Mouse (Mus musculus) WW6 (cell line): Measurements from ENCODE around the gene Pcsk7.
A peak's percentile ranks its signal among the peaks of the same experiment; 100 is the strongest.

Experiments
- DNase-seq: peaks from one replicate; pipeline ENCODE4 v3.0.0-alpha.2; 2013; ENCODE audit warnings: low read depth, low spot score

Pcsk7 gene

DNA sequence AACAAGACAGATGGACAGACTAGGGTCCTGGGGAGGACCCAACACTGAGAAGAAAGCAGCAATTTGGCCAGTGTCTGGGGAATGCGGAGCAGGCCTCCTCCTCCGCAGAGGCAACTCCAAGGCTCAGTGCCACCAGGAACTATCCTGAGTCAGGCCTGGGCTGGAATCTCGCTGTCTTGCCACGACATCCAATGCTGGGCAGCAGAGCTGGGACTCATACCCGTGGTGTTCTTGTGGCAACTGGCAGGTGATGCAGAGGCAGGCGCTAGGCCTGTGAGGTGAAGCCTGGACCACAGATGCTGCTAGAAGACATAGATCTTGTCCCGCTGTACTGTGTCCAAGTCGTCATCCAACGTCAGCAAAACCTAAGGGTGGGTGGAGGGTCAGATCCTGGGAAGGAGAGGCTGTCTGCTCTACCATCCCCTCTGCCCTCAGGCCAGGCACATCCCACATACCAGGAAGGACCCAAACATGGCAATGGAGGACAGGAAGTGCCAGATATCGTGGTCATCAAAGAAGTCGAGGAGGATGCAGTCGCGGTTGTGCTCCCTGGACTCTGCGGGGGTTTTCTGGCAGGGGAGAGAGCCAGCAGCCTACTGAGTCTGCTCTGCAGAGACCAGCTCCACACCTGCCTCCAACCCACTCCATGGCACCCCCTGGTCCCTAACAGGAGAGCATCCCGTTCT, 32.8 kb downstream of the Pcsk7 start:
- DNase-seq, result no peak

DNA sequence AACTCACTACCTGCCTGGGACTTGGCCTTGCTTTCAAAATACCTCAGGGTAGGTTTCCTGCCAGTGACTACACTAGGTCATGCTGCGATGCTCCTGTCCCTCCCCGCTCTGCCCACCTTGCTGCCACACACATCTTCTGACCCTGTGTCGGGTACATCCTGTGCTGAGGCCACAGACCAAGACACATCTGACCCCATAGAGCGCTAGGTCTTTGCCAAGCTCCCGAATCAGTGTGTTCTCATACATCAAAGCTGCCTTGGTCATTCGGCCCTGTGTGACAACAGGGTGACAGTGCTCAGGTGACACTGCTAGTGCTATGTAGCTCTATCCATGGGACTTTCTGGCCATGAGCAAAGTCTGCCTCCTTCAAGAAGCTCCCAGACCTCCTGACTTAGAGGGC, 33.5 kb downstream of the Pcsk7 start:
- DNase-seq, result no peak

DNA sequence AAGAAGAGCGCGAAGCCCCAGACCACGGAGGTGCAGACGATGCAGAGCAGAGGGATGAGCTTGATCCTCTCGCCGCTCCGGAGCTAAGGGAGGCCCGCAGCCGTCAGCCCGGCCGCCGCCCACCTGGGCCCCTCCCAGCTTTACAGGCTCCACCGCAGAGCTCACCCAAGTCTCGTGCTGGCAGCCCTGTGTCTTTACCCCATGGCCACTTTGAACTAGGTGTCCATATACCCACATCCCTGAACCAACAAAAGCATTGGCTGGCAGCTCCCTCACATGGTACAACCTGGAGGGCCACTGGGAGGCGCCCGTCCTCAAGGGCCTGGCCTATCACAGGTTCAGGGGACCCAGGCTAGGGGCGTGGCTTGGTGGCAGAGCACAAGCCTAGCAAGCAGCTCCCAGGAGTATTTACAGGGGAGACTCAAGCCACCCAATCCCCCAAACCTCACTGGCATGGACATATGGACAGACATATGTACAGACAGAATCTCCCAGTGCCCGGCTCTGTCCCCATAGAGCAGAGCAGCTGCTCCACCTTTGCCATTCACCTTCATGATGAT, 35.1 kb downstream of the Pcsk7 start:
- DNase-seq, result peak; percentile 74

DNA sequence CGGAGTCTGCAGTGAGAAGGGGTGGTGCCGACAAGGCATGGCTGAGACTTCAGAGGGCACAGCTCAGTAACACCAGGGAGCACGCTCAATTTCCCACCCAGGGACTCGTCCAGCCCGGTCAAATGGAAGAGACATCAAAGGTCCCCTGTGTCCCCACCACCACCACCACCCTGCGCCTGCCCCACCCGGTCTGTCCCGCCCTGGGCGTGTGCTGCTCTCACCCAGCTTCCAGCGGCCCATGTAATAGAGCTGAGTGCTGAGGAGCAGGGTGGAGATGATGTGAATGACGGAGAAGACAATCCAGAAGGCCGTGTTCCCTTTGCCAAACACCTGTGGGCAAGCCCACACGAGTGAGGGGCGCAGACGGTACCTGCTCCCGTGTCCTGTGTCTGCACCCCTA, 36.2 kb downstream of the Pcsk7 start:
- DNase-seq, result no peak

DNA sequence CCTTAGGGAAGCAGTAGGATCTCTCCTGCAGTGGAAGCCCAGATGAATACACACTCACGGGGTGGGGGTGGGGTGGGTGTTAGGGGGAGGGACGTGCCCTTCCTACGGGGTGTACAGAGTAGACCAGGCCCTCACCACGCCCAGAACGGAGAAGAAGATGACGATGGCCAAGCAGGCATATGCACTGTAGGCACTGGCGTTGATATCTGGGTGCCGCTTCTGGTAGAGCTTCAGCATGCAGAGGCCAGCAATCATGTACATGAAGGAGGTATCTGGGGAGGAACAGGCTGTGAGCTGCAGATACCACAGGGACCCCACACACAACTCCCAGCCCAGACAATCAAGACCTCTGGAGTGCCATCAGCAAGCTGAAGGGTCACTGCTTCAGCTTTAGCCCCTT, 36.6 kb downstream of the Pcsk7 start:
- DNase-seq, result no peak

DNA sequence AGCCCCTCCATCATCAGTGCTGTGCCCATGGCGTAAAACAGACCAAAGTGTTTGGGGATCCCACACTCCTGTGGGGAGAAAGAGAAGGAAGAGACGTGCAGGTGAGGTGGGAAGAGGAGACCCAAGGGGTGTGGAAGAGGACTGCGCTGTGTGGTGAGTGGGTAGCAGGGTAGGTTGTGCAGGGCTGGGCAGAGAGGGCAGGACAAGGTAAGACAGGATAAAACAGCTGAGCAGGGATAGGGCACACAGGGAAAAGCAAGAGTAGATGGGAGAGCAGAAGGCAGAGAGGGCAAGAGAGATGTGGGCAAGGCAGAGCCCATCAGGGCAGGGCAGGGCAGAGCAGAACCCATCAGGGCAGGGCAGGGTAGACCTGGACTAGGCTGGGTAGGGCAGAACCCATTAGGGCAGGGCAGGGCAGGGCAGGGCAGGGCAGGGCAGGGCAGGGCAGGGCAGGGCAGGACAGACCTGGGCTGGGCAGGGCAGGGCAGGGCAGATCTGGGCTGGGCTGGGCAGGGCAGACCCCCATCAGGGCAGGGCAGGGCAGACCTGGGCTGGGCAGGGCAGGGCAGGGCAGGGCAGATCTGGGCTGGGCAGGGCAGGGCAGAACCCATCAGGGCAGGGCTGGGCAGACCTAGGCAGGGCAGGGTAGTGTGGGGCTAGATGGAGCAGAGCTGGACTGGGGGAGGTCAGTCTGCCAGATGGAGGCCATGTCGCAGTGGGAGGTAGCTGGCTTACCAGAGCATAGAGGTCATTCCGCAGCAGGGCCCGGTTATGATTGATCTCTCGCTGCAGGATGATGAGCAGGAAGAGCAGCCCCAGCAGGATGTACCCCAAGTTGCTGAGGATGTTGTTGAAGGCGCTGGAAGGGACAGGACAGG, 37.6 kb downstream of the Pcsk7 start:
- DNase-seq, result no peak

DNA sequence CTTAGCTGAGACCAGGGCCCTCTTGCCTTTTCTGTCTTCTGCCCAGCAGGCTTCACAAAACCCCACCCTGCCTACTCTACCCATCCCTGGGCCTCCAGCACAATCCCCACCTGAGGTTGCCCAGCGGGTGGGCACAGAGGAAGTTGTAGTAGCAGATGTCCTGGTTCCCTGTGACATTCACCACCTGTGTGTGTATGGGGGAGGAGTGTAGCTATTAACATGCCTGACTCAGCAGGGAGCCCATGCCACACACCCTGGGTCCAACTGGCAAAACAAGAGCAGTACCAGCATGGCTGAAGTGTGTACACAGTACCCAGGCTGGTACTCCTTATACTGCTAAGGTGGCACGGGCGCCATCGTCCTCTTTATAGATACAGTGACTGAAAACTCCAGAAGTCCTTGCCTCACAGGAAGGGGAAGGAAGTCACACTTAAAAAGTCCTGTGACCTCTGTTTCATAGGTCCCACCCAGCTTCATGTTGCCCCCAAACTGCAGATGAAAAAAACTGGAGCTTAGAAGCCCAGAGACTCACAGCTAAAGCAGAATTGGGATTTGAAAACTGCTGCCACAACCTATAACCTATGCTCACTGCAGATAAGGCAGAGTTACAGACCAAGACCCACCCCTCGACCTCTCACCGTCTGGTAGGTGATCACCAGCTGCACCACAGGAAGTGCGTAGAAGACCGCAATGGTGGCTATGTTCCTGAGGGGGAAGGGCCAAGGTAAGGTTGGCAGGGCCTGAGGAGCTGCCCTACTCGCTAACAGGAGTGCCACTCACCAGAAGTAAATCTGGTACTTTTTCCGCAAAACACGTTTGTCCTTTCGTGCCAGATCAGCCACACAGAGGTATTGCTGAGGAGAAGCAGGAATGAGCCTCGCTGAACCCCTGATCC, 38.5 kb downstream of the Pcsk7 start:
- DNase-seq, result no peak

DNA sequence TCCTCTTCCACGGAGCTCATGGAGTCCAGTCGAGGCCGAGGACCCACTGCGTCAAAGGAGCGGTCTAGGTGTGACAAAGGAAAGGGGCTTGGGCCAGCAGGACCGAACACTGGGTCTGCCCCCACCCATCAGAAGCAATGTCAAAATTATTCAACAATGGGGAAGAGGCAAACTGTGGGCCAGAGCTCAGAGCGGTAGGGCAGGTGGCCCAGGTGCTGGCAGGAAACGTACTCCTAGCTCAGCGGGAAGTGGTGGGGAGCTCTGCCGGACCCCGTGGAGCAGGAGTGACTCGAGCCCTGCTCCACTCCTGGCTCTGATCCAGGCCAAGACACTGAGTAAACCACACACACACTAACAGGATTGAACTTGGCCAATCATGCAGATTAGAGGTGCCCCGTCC, 39.4 kb downstream of the Pcsk7 start:
- DNase-seq, result no peak

DNA sequence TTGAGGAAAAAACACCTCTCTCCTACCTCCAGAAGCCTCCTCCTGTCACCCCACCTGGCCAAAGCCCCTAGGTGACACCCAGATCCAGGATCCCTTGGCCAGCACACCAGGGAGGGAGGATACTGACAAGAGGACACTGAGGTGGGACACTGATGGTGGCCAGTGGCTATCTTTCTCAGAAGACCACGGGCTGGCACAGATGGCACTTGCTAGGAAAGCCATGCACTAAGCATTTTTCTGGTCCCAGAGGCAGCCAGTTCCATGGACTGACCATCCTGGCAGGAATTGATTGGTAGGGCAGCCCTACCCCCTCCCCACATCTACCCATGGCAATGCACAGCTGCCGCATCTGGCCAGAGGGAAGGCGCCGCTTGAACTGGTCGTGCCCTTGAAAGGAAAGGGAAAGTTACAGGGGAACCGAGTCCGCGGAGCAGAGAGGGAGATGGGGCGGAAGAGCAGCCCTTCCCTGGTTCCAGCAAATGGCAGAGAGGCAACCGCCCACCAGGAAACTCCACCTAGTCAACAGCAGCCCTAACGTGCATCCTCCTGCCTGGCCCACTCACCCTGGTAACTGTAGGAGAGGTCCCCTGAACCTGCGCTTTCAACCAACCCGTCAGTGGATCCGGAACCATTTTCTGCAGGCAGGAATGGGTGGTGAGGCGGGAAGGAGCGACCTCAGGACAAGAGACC, 40.0 kb downstream of the Pcsk7 start:
- DNase-seq, result no peak

DNA sequence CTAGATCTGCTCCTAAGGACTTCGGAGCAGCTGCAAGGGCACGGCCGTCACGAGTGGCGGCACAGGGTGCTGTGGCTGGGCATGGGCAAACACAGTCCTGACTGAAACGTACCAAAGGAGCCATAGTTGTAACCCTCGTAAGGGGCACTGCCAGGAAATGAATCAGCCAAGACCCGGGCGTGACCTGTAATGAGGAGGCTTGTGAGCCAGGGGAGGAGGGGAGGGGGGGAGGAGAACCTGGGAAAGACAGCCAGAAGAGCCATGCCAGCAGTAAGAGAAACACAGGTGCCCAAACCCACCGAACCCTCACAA, 40.5 kb downstream of the Pcsk7 start:
- no peak for DNase-seq

DNA sequence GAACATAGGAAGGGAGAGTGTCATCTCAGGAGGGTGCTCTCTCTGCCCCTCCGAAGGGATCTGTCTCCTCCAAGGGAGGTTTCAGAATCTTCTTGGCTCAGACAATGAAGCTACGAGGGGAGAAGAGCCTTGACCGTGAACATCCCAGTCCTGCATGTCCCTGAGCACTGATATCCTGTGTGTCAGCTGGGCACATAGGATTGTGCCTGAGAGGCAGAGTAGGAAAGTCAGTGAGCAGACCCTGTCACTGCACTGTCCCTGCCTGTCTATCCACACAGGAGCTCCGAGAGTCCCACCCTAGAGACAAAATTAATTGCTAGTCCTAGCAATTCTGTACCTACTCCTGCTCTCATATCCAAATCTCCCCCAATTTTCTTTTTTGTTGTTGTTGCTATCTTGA, 45.8 kb downstream of the Pcsk7 start:
- no peak for DNase-seq

DNA sequence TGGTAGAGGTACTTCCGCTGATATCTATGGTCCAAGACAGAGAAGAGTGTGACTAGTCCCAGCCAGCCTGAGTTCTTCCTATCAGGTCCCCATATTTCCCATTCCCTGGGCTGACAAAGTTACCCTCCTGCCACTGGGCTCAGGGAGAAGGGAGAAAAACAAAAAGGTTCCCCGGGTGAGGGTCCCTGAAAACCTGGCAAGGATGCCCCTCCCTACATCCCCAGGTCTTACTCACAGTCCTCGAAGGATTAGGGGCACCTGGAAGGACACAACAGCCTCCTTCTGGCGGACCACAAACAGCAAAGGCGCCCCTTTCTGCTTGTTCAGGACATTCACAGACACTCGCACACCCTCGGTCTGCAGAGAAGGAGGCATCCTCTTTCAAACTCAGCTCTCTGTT, 46.6 kb downstream of the Pcsk7 start:
- no peak for DNase-seq

DNA sequence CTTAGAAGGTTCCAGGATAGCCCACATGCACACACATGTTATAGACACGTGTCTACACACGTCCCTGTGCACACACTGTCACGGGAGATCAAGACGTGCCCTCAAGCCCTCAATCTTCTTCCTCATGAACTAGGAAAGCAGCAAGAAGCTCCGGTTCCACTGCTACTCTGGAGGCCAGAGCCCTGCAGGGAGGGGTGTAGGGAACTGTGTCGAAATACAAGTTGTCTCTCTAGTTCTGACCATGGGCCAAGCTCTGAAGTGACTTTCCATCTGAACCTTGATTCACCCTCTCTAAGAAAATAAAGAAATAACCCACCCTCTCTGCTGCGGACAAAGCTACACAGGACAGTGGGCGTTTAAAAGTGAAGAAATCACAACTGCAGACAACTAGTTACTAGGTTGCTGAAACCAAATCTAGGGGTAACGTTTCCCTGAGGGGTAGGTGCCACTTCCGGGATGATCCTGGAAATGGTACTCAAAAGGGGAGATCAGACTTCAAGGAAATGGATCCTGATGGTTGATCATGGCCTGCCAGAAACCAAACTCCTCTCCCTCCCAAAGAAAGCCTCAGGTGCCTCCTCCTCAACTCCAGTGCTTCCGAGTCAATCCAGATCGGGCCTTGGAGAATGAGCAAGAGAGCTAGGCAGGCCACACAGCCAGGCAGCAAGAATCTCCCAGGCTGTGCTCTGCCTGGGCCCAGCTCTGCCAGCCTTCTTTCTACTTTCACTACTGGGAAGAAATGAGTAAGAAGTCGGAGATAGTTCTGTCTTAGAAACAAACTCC, 47.4 kb downstream of the Pcsk7 start:
- DNase-seq, result no peak

DNA sequence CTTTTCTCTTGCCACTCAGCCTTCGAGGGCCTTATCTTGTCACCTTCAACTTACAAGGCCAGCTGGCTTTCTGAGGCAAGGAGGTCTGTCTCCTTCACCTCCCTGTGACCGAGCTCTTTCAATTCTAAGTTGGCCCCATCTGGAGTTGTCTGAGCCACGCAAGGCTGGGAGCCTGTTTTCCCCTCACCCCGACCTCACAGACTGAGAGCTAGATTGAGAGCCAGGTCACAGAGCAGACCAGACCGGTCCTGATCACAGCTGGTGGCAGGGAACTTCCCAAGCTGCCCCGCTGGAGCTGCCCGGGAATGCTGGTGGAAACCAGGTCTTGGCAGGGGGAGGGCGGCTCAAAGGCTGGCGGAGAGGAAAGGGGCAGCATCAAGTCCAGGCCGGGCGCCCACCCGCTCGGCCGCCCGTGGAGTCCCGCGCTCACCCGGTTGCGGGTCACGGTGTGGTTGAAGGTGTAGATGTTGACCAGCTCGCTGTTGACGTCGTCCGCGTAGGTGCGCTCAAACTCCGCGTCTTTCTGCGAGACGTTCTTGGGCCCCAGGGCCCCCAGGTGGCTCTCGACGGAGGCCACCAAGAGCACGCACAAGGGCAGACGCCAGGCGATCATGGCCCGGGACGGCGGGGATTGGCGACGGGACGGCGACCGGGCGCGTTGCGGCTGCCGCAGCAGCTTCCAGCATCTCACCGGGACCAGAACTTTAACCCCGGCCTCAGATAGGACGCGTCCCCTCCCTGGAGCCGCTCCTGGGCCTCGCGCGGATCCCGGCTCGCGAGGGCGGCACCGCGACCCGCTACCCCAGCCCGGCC, 48.2 kb downstream of the Pcsk7 start:
- DNase-seq, result no peak

DNA sequence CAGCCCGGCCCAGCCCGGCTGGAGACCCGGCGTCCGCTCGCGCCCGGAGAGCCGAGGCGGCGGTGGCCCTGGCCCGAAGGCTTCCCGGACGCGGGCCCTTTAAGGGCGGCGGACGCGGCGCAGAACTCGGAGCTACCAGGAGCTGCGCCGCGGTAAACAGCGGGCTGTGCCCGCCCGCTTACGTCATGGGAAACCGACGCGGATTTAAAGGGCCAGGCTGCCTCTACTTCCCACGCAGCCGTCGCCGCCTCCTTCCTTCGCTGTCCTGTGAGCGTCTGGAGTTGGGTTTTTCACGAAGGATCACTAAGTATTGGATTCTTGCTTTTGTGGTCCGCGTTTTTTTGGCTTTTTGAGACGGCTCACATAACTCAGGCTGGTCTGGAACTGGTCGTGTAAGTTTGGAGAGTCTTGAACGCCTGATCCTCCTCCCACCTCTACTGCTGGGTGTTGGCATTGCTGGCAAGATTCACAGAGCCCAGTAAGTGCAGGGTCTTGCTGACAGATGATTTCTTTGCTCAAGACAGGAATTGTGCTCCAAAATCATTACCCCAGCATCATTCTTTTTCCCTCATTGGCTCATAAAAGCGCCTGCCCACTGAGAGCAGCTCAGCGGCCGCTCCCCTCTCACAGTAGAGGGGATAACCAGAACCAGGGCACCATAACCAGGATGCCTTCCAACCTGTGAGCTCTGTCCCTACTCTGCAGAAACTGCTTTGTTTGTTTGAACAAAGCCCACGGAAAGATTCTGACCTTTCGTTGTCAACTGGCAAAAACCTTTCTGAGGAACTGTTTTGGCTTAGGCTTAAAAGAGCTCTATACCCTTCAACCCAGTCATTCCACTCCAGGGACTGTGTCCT, 49.0 kb downstream of the Pcsk7 start, which contains the start of gene Sidt2:
Gene Sidt2, minus strand, starts transcription at position 152 of the 857 bp plus-strand sequence.
- DNase-seq, result peak; percentile 58

DNA sequence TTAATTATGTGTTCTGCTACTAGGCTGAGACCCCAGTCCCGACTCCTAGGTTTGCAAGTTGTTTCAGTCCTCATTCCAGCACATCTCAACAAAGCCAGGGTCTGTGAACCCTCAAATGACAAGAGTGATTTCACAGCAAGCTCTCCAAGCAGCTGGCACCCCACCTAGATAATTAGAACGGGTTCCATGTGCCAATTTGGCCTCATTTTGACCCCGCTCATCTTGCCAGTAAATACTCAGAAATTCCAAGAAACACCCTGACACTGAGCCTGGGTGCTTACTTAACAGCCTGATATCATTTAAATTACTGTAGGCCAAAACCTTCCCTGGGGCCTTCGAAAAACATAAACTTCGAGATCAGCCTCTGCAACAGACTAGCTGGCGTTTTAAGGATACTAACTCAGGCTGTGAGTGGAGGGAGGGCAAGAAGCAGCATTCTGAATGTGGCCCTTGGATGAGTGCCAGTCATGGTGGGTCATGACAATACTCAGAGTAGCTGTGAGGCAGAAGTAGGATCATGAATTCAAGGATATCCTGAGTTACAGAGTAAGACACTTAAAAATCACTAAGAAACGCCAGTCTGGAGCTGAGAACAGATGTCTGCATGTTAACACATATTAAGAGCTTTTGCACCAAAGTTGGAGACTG, 51.9 kb downstream of the Pcsk7 start:
- DNase-seq, result no peak

DNA sequence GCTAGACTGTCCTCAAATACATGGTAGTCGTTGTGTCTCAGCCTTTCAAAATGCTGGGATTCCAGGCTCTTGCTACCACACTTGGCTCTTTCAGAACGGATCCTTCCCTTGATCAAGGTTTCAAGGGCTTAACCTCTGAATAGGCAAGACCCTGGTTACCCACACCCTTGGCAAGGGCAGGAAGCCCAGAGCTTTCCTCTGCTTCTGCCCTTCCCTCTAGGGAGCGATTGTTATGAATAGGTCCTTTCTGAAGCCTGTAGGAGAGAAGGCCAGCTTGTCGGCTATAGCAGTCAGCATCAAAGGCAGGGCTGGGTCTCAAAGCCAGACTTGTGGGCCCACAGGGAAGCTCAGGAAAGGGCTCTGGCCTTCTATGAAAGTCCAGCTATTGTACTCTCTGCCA, 52.6 kb downstream of the Pcsk7 start:
- DNase-seq, result no peak

DNA sequence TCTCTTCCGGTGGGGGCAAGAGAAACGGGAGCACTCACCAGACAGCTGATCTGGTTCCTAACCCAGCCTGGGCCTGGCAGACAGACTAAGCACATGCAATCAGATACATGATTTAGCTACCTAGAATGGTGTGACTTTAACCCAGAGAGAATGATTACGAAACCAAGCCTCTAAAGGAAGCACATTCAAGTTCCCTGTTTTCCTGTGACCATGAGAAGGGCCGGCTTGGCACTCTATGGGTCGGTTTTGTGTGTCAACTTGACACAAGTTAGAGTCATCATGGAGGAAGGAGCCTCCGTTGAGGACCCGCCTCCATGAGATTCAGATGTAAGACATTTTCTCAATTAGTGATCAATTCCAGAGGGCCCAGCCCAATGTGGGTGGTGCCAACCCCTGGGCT, 53.4 kb downstream of the Pcsk7 start:
- no peak for DNase-seq
